Mouse (Mus musculus): ENCODE results near the gene A730015C16Rik. TPM values are rescaled to one million over a fixed set of nuclear protein-coding genes. Genes with fewer than 3 reads are reported as not detected.

A730015C16Rik gene
- total RNA-seq (2017) = 0.49 TPM in 1 of 3 replicates, not detected in the others

DNA sequence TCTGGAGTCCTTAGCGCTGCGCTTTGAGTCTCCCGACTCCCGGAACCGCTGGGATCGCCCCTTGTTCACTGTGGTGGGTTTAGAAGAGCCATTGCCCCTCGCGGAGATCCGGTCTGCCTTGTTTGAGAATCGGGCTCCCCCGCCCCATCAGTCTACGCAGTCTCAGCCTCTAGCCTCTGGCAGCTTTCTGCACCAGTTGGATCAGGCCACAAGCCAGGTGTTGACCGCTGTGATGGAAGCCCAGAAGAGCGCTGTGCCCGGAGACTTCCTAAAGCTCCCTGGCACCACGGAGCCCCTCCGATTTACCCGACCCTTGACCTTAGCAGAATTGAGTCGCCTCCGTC lies at the start of gene A730015C16Rik:
A730015C16Rik (minus strand) TSS at position 115 of the 344 bp plus-strand sequence.
- ATAC-seq (replicated peaks; ENCODE audit: insufficient number of reproducible peaks, low FRiP score, low TSS enrichment, poor library complexity, severe bottlenecking) = no peak

DNA sequence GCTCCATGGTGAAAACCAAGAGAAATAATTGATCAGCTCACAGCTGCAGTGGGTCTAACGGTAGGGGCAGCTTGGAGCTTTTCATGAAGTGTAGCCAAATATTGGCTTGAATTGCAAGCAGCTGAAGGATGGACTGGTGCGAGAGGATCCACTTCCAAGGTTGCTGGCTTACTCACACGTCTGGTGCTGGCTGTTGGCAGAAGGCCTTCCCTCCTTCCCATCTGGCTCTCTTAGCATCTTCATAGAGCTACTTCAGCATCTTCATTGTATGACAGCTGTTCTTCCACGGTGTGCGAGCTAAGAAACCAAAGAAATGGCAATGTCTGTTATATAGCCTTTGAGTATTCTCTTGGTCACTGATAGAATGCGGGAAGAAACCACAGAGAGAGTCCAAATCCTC lies 42.5 kb upstream of the A730015C16Rik start:
- no peak for ATAC-seq (replicated peaks; ENCODE audit: insufficient number of reproducible peaks, low FRiP score, low TSS enrichment, poor library complexity, severe bottlenecking)

DNA sequence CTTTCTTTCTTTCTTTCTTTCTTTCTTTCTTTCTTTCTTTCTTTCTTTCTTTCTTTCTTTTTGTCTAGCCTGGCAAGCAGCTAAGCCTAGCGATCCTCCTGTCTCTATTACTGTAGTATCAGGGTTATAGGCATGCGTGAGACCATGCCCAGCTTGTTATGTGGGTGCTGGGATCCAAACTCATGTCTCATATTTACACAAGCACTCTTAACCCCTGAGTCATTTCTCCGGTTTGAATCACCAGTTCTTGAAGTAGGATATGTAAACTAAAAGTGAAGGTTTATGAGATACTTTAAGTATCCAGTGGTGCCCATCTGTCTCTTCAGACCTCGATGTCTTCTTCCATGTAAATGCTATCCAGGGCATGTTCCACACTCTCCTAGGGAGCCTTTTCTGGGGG lies 39.0 kb upstream of the A730015C16Rik start:
- no peak for ATAC-seq (replicated peaks; ENCODE audit: insufficient number of reproducible peaks, low FRiP score, low TSS enrichment, poor library complexity, severe bottlenecking)

DNA sequence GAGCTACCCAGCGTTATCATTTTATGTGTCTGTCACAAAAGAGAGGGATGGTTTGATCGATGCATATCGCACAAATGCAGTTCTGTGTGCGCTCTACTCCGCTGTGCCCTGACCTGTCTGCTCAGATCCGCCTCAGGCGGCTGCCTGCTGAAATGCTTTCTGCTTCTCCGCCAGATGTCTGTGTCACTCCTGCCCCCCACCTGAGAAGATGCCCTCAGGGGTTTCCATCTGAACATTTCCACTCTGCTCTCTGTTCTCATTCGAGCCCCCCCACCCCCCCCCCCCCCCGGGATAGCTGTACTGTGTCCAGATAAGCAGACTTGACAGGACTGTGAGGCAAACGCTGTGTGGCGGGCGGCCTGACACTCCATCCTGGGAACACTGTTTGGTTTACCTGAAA lies 35.4 kb upstream of the A730015C16Rik start:
- no peak for ATAC-seq (replicated peaks; ENCODE audit: insufficient number of reproducible peaks, low FRiP score, low TSS enrichment, poor library complexity, severe bottlenecking)

DNA sequence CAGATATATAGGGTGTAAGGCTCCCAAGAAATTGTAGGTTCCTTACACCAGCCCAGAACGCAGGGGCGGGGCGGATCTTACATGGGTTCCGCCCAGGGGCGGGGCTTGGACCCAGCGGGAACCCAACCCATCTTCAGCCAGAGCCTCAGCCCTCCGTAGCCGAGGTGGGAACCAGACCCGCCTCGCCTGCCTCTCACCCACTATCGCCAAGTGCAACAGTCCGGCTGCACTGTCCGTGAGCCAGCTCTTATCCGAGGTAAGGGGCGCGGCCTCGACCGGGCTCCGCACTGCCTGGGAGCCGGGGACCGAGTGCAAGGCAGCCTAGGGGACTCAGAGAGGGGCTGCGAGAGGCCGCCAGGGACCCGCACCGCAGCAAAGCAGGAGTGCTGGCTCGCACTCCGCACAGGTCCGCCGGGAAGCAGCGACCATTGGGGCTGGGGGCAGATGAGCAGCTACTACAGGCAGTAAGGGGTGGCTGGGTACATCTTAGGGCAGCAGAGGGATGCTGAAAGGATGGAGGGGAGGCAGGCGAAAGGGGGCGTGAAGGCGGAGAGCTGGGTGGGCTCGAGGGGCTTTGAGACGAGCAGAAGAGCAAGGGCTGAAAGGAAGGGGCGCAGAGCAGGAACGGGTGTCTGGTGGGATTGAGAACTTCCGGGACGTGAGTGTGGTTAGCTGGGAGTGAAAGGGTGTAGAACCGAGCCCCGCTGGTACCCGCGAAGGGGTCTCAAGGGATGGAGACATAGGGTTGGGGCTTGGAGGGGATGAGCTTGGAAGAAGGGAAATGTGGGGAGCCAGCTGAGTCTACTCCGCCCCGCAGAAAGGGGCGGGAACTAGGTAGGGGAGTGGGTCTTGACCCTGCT lies 30.8 kb upstream of the A730015C16Rik start, which contains the start of gene Rab3b:
Rab3b (plus strand) TSS at position 101 of the 860 bp plus-strand sequence.
- ATAC-seq (replicated peaks; ENCODE audit: insufficient number of reproducible peaks, low FRiP score, low TSS enrichment, poor library complexity, severe bottlenecking) = peak; percentile 78

DNA sequence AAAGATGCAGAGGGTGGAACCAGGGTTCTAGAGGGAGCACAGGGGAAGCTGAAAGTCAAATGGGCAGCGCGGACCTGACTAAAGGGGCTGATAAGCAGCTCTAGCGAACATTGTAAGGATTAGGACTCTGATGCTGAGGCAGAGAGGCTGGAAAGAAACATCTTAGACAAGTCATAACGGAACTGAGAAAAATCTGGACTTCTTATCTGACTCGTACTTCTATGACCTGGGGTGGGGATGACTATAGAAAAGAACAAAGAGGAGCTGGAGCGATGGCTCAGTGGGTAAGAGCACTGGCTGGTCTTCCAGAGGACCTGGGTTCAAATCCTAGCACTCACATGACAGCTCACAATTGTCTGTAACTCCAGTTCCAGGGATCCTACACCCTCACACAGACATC lies 29.5 kb upstream of the A730015C16Rik start:
- no peak for ATAC-seq (replicated peaks; ENCODE audit: insufficient number of reproducible peaks, low FRiP score, low TSS enrichment, poor library complexity, severe bottlenecking)

DNA sequence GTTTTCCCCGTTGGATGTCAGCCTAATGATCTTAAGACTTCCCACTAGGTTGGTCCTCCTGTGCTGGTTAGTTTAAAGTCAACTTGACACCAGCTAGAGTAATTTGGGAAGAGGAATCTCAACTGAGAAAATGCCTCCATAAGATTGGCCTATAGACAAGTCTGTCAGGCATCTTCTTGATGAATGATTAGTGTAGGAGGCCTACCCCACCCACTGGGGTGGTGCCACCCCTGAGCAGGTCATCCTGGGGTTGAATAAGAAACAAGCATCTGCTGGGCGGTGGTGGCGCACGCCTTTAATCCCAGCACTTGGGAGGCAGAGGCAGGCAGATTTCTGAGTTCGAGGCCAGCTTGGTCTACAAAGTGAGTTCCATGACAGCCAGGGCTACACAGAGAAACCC lies 25.3 kb upstream of the A730015C16Rik start:
- ATAC-seq (replicated peaks; ENCODE audit: insufficient number of reproducible peaks, low FRiP score, low TSS enrichment, poor library complexity, severe bottlenecking) = no peak

DNA sequence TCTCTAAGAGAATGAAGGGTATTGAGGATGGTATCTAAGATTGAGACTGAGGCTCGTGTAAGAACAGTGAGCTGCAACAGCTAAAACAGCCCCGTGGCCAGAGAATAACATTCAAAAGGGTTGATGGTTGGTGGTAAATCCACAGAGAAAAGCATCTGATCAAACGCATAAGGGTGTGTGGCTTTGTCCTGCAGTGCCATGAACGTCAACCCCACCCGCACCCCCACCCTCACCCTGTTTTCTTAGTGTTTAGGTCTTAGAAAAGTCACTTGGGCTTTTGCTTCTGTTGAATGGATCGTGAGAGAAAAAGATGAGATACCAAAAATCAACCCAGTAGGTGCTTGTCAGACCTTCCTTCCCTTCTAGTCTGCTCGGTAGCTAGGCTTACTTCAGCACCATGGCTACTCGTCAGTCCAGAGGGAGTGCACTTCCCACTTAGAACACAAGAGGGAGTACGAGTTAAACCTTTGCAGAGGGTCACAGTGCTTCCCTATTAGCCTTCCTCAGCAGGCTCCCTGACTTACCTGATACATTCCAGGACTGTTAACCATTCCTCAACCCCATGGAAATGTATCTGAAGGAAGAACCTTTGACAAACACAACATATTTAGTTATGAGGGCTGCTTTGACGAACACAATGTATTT lies 21.4 kb upstream of the A730015C16Rik start:
- ATAC-seq (replicated peaks; ENCODE audit: insufficient number of reproducible peaks, low FRiP score, low TSS enrichment, poor library complexity, severe bottlenecking) = peak; percentile 88

DNA sequence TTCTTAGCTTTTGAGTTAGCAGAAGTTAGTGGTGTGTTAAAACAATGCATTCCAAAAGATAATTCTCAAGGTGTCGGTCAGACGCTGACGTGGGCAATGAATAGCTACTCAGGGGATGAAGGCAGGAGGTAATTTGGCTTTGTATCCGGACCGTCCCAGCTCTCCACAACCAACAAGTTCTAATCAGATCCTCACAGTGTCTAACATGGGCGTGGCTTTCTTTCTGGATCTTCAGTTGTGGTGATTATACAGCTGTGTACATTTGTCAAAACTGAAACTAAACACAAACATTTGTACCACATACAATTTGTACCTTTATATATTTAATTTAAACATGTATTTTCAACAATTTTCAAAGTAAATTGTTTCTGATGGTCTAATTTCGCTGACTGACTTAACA lies 18.4 kb upstream of the A730015C16Rik start:
- no peak for ATAC-seq (replicated peaks; ENCODE audit: insufficient number of reproducible peaks, low FRiP score, low TSS enrichment, poor library complexity, severe bottlenecking)

DNA sequence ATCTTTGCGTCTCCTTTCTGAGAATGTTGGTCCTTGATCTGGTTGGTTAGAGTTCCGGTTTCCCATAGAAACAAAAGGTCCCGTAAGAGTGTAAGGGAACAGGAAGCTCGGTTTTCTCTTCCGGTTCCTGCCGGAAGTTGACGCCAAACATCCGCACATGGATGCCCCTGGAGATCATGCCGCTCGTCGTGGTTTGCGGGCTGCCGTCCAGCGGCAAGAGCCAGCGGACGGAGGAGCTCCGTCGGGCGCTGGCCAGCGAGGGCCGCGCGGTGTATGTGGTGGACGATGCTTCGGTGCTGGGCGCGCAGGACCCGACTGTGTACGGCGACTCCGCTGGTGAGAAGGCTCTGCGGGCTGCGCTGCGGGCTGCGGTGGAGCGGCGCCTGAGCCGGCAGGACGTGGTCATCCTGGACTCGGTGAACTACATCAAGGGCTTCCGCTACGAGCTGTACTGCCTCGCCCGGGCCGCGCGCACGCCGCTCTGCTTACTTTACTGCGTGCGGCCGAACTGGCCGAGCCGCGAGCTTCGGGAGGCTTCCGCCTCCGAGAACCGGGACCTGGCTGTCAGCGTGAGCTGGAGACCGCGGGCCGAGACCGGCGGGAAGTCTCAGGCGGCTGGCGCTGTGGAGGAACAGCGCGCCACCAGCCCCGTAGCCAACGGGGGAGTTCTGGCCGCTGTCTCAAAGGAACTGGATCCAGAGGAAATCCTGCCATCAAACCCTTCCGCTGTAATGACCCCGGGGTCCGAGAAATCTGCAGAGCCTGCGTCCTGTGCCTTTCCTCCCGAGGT lies 509 bp downstream of the A730015C16Rik start, which contains the start of gene Kti12:
Kti12 (plus strand) TSS at position 71 of the 790 bp plus-strand sequence.
- peak; percentile 90 for ATAC-seq (replicated peaks; ENCODE audit: insufficient number of reproducible peaks, low FRiP score, low TSS enrichment, poor library complexity, severe bottlenecking)

DNA sequence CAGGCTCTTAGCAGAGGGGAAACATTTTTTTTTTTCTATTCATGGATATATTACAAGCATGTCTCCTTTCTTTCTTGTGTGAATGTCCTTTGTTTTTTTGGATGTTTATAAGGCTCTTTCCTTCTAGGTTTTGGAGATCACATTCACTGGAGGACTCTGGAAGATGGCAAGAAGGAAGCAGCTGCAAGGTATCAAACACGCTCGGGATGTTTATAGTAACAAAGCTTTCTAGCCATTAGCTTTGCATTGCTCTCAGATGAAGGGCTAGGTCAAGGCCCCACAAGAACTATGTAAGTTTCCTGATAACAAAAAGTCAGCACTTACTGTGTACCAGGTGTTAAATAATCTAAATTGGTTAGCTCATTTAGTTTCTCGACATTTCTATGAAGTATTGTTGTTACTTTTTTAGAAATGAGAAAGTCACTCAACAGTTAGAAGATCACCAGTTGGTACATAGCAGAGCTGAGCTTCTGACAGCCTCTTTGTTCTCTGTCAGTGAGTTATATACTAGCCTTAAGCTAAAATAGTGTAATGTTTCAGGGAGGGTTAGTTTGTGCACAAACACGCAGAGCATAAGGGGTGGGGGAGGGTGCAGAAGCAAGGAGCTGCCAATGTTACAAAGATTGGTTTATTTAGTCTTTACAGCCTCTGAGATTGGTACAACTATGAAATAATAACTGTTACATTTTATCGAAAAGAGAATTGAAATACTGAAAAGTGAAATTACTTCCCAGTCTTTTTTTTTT lies 2.4 kb downstream of the A730015C16Rik start:
- no peak for ATAC-seq (replicated peaks; ENCODE audit: insufficient number of reproducible peaks, low FRiP score, low TSS enrichment, poor library complexity, severe bottlenecking)

DNA sequence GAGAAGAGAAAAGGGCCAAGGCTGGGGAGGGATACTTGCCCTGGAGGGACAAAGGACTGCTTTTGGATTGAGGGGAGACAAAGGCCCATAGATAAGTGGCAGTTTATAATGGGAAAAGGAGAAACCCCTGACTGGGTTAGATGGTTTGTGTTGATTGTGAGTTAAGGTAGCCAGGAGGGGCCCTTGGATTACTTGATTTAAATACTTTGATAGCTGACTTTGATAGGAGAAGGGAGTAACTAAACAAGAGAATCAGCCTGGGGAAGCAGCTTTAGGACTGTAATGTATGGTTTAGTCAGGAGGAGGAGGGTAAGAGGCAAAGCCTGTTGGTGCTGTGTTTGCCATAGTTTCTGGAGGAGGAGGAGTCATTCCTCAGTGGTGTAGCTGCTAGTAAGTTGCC lies 5.1 kb downstream of the A730015C16Rik start:
- ATAC-seq (replicated peaks; ENCODE audit: insufficient number of reproducible peaks, low FRiP score, low TSS enrichment, poor library complexity, severe bottlenecking) = no peak

DNA sequence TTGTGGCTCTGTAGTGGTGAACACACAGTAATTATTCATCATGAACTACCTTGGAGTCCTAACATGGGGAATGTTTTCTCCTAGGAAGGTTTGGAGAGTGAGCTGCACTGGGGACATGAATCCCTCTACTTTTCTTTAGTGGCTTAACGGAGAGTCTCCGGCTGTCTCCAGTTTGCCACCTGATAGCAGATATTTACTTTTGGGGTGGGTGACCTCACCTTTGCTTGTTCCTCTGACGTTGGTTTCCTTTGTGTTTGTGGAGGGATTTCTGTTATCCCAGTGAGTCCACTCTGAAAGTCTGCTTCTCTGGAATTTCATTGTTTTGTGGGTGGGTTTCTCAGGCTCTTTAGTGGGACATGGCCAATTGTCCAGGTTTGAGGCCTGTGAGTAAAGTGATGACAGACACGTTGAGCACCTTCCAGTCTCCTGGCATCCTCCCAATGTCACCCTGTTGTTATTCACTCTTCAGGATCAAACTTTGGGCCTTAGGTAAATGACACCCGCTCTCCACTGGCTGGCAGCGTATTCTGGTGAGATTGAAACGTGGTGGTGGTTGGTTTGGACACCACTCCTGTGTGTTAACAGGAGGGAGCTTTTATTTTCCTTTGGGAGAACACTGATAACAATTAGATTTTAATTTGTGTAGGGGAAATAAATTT lies 6.4 kb downstream of the A730015C16Rik start:
- no peak for ATAC-seq (replicated peaks; ENCODE audit: insufficient number of reproducible peaks, low FRiP score, low TSS enrichment, poor library complexity, severe bottlenecking)

DNA sequence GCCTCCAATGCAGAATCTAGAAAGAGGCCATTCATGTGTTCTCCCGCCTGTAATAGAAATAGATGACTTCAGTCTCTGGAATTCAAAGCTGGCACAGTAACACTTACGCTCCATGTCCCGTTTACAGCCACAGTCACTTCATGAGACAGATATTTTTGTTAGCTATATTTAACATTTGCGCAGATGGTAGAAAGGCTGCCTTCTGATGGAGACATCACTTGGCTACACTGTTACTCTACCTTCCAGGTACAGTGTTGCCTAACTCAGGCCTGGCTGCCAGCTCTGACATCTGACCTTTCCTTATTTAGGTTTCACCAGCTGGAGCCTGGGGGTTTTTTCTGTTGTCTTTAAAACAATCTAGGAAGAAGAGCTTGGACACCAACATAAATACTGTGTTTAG lies 10.4 kb downstream of the A730015C16Rik start:
- no peak for ATAC-seq (replicated peaks; ENCODE audit: insufficient number of reproducible peaks, low FRiP score, low TSS enrichment, poor library complexity, severe bottlenecking)

DNA sequence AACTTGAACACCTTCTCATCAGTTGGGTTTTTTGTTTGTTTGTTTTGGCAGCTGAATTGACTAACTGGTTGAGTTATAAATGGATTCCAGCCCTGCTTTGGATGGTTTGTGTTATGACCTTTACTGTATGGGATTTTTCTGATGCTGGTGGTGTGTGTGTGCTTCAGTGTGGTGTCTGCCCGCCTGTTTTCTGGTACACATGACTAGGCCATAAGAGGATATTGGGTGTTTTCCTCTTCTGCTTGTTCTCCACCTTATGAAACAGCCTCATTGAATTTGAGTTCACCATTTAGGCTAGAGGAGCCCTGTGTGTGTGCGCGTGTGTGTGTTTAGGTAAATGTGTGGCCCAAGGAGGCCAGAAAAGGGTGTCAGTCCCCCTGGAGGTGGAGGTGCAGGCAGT lies 12.9 kb downstream of the A730015C16Rik start:
- no peak for ATAC-seq (replicated peaks; ENCODE audit: insufficient number of reproducible peaks, low FRiP score, low TSS enrichment, poor library complexity, severe bottlenecking)

DNA sequence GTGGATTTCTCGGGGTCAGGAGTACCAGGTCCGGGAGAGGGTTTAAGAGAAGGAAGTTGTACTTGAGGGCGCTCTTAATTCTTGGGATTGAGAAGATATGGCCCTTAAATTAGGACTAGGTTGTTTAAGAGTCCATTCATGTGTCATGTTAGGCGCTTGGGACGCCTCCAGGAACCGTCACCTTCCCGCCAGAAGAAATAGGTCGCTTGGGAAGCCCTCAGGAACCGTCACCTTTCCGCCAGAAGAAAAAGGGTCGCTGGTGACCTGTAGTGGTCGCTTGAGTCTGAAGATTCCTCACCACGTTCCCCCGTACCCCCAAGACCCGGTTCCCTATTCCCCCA lies 13.5 kb downstream of the A730015C16Rik start:
- ATAC-seq (replicated peaks; ENCODE audit: insufficient number of reproducible peaks, low FRiP score, low TSS enrichment, poor library complexity, severe bottlenecking) = no peak

DNA sequence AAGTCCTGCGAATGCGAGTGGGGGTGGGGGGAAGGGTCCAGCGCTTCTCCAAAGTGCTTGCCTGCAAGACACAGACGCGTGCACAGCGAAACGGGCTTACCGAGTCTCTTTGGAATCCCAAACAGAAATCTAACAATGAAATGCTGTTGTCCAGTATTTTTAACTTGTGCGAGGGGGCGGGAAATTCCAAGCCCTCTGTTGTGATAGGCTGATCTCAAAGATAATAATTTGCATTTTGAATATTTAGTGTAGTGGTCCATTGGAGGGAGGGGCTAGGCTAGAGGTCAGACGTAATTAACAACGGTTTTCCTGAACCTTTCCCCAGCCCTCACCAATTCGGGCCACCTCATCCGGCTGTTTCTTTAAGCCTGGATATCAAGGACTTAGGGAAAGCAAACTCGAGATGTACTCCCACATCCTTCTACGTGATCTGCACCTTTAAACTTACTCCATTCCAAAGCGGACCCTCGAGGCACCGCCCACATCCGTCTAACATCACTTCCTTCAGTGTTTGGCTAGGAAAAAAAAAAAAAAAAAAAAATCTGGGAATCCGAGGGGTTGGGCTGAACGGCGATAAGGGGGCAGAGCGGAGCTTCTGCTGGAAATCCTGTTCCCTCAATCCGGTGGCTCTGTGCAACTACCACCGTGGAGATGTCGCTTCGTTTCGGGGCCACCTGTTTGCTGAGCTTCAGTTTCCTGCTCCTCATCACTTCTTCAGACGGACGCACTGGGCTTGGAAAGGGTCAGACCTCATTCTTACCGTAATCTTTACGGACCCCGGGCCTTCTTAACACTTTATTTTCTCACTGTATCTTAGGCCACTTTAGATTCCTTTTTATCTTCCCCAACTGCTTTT lies 14.1 kb downstream of the A730015C16Rik start, which contains the start of gene Txndc12:
Txndc12 (plus strand) TSS at position 487 of the 856 bp plus-strand sequence.
- ATAC-seq (replicated peaks; ENCODE audit: insufficient number of reproducible peaks, low FRiP score, low TSS enrichment, poor library complexity, severe bottlenecking) = peak; percentile 59

DNA sequence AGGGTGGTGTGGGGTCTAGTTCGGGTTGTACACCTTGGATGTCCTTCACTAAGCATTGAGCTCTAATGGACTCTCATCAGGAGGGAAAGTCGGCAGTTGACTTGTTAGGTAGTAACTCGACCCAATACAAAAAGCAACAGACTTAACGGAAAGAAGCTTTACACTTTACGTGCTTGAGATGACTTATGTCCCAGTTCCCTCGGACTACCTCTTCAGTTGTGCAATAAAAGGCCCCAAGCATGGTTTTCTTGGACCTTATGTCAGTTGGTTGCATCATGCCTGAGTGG lies 14.6 kb downstream of the A730015C16Rik start:
- peak; percentile 60 for ATAC-seq (replicated peaks; ENCODE audit: insufficient number of reproducible peaks, low FRiP score, low TSS enrichment, poor library complexity, severe bottlenecking)
